Mouse (Mus musculus): ENCODE data around the gene Zmiz1. TPM values are rescaled to one million over a fixed set of nuclear protein-coding genes. Genes with fewer than 3 reads are reported as not detected.

Zmiz1 gene
- polyA plus RNA-seq, 1 experiment = 25.6 TPM

DNA sequence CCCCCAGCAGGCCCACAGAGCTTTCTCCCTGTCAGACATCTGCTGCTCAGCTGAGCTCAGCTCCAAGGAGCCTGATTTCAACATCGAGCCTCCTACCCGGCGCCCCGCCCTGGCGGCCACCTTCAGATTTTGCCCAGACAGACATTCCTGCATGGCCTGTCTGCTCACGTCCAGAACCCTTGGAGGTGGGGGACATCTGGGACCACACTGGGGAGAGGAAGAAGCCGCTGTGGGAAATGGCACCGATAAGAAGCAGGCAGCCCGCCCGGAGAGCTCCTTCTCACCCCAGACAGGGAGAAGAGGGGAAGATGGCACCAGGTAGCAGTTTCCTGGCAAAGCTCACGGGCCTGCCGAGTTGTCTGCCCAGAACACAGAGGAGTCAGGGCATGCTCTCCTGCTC, 140.9 kb downstream of the Zmiz1 start:
- 76% methylated on average over 12 of the region's 12 CpGs for WGBS

DNA sequence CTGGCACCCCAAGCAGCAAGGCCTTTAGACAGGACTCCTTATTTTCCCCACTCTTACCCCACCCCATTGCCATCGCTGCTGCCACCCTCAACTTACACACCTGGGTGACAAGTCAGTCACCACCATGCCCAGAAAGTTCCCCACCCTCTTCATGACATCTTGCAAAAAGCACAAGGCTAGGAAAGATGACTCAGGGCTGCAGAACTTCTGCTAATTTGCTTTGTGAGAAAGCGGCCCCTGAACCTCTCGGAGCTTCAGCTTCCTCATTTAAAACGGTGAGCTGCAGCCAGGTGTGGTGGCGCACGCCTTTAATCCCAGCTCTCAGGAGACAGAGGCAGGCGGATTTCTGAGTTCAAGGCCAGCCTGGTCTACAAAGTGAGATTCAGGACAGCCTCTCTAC, 141.4 kb downstream of the Zmiz1 start:
- no peak for DNase-seq (ENCODE audit: low read depth, low spot score)
- WGBS = 83% methylated on average over 7 of the region's 7 CpGs

More for the DNA sequence above, 140.9 kb downstream of the Zmiz1 start:
- no peak for DNase-seq (ENCODE audit: low read depth, low spot score)

DNA sequence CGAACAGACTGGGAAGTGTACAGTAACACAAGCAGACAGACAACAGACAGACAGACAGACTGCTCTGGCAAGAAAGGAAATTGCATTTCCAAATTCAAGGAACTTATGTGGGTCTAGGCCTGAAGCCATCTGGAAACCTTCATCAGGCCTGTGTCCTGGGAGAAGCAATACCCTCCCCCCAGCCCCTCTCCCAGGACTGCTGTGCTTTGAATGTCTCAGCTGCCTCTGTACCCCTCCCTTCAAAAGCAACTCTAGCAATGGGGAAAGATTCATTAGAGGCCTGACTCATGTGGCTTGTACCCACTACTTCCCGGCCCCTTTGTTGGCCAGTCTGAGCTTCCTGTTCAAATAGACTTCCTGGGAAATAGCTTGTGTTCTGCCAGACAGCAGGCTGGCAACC, 142.0 kb downstream of the Zmiz1 start:
- 60% methylated on average over 2 of the region's 2 CpGs for WGBS
- DNase-seq (ENCODE audit: low read depth, low spot score) = no peak

DNA sequence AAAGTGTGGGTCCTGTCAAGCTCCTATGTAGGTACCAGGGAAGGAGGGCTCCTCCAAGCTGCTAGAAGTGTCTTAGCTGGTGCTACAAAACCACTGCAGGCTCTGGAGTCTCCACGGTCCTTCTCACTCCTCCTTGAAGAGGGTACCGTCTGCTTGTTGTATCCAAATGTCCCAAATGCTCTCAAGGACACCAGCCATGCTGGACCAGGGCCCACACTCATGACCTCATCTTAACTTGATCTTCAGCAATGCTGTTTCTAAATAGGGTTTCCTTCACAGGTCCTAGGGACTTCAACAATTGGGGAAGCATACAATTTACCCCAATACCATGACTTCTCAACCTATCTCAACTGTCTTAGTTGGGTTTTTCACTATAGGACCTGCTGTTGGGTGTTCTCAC, 143.0 kb downstream of the Zmiz1 start:
- 72% methylated on average over 2 of the region's 2 CpGs for WGBS
- no peak for DNase-seq (ENCODE audit: low read depth, low spot score)

DNA sequence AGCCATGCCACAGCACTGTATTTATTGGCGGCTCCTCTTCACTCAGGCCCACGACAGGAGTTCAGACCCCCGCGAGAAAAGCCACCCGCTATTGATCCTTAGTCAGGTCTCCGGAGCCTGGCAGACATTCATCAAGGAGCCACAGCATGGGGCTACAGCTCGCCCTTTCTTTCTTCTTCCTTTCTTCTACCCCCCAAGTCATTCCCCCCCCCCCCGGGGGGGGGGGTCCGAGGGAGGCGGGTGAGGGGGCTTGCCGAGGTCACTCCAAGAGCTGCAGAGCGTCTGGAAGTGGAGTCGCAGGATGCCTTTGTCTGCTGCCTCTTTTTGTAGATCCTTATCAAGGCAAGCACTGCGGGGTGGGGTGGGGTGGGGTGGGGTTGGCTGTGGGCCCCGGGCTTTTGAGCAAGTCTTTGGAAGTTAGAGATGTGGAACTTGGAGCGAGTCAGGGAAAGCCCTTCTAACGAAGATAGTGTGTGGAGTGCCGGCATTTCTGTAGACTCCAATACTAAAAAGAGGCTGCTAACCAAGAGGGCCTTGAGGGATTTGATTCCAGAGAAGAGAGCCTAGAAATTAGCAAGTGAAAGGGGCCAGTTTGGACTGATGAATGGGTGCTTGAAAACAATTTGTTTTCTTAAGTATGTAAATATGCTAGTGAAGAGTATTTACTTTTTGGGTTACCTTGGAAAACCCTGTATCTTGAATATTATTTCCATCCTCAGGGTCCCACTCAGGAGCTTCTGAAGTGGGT, 145.6 kb downstream of the Zmiz1 start:
- no peak for DNase-seq (ENCODE audit: low read depth, low spot score)
- 43% methylated on average over 18 of the region's 18 CpGs for WGBS

DNA sequence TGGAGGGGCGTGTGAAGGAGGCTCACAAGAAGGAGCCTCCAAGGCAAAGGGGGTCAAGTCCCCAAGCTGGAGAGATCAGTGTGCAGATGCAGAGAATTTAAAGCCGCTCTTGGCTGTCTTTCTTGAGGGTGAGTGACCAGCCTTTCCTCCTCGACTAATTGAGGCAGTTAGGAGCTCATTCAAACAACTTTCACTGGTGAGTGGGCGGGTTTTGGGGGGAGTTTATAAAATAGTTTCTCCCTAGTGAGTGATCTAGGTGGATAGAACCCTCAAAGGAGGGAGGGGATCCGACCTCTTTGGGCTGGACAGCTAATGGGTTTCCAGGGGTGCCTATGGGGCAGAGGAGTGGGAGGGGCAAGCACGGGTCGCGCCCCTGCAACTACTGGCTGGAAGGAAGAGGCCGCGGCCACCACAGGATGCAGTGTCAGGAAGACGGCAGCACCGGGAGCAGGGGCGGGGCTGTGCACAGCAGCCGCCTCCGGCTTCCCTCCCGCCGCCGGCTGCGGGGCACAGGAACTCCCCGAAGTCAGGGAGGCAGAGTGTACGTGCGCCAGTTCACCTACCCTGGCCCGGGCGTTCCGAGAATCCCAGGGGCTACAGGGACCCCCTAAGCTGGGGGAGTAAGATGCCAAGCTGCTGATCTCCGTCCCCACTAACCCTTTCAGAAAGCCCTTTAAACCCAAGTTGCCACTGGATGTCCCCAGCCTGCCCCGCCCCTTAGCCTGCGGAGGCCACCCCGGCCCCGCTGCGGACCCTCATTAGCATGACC, 147.6 kb downstream of the Zmiz1 start:
- DNase-seq (ENCODE audit: low read depth, low spot score) = no peak
- 6% methylated on average over 31 of the region's 31 CpGs for WGBS

DNA sequence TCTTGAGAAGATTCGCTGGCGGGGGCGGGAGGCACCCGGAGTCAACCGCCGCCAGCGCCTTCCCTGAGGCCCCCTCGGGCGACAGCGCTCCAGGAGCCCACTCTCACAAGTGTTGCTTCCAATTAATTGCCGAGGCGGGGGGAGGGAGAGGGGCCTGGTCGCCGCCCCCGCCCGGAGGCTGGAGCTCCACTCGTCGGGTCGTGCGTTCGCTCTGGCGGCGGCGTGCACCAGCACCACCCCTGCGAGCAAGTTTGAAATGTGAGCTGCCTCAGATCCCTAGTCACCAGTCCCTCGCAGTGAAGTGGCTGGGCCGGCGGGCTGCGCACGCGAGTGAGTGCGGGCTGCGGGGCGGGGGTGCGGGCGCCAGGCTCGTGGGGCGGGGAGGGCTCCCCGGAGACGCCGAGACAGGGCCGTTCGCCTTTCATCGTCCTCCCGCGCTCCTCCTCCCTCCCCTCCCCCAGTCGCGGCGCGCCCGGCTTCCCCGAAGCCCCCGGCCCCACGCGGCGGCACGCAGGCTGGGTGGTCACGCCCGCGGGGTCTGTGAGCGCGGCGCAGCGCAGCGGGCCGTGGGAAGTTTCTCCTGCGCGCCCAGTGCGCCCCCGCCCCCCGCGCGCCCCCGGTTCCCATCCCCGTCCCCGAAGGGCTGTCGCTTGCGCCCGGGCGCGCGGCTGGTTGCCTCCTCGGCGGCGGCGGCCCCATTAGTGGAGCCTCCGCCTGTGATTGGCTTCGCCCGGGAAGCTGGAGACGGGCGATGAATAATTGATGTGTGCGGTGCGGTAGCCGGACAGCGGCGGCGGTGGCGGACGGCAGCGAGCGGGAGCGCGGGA, 148.4 kb downstream of the Zmiz1 start:
- no peak for DNase-seq (ENCODE audit: low read depth, low spot score)
- WGBS = 1% methylated on average over 102 of the region's 103 CpGs

DNA sequence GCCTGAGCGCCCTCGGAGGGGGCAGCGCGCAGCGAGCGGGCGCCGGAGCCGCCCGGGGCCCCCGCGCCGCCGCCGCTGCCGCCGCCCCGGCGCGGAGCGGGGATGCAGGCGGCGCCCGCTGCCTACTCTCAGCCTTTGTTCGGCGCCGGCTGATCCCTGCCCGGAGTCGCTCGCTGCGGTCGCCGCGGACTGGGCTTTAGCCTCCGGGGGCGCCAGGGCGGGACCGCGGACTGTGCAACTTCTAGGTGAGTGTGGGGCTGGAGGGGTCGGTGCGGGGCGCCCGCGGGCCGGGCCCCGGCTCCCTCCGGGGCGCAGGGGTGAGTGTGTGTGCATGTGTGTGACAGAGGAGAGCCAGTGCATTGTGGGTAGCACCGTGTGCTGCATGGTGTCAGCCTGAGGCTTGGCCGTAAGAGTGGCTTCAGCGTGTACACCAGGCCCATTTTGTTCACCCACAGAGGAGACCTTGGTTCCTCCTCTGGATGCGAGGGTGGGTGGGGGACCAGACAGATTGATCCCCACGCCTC, 149.0 kb downstream of the Zmiz1 start:
- WGBS = 4% methylated on average over 53 of the region's 53 CpGs
- no peak for DNase-seq (ENCODE audit: low read depth, low spot score)

DNA sequence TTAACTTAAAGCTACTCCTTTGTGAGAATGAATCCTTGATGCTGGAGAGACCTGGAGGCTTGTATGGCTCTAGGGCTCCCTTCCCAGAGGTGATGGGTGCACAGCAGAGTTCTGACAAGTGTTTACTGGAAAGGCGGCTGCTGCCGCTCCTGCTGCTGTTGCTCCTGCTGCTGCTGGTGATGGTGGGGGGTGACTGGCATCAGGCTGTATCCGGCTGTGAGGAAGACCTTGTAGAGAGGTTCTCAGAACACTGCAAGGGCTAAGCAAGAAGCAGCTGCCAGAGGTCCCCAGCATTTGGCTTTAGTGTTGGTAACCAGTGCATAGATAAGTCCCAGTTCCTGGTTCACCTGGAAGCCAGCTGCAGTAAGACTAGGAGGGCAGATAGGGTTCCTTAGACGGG, 149.6 kb downstream of the Zmiz1 start:
- WGBS = 68% methylated on average over 4 of the region's 4 CpGs
- no peak for DNase-seq (ENCODE audit: low read depth, low spot score)

DNA sequence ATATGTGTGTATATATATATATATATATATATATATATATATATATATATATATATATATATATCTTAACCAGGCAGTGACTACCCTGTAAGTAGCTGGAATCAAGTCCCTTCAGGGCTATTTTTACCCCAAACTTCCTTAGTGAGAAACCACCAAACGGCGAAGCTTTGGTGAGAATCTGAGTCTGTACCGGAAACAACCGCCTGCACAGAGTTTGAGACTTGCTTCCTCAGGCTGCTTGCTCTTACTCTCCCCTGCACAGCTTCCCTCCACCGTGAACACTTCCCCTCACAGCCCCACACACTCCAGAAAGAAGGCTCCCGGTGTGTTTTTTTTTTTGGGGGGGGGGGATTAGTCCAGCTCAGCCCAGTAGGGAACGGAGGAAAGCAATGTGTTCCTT, 150.4 kb downstream of the Zmiz1 start:
- no peak for DNase-seq (ENCODE audit: low read depth, low spot score)
- WGBS = 79% methylated on average over 7 of the region's 7 CpGs

DNA sequence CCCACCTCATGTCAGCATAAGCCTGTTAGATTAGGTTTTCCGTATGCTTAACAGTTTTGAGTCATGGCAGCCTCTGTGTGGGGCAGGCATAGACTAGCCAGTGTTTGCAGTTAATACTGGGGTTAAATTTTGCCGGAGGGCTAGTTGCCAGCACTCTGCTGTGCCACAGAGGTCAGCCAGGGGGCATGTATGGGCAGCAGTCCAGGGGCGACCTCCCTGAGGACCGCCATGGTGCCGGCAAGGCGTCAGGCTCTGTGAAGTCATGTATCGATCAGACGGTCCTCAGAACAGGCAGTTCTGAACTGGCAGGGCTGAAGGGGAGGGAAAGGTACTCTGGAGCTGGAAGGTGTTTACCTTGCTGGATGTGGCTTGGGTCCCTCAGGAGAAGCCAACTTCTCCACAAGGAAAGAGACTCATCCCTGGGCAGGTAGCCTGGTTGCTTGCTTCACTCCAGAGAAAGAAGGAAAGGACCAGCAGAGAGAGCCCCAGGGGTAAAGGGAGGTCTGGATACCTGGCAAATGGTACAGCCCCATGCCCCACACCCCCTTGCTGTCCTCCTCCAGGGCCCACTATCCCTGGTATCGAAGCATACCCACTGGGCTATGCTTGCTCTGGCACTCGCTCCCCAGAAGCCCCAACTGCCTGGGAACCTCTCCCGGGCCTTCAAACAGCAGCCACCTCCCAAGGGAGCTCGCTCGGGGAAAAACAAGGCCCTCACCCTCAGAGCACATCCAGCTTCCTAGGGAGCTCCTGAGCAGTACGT, 151.6 kb downstream of the Zmiz1 start:
- DNase-seq (ENCODE audit: low read depth, low spot score) = no peak
- WGBS = 78% methylated on average over 14 of the region's 14 CpGs

DNA sequence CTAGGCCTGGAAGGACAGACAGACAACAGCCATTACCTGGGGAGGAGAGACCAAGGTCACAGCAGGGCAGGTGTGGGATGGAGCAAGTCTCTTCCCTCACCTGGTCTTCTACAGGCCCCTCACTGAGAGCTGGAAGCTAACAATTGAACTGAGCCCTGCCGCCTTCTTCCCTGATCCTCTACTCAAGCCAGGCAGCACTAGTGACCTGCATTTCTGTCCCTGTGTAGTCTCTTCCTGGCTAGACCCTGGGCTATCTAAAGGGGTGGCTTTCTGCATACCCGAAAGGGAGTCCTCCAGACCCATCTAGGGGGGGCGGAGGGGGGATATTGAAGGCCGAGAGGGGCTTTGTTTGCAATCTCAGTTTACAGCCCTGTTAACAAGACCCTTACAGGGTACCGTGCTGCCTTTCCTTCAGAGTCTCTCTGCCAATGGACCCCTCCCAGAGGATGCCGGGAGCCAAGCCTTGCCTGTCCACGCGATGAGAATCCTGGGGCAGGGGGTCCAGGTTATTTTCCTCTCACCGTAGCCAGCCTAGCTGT, 152.2 kb downstream of the Zmiz1 start:
- no peak for DNase-seq (ENCODE audit: low read depth, low spot score)
- WGBS = 82% methylated on average over 9 of the region's 9 CpGs

DNA sequence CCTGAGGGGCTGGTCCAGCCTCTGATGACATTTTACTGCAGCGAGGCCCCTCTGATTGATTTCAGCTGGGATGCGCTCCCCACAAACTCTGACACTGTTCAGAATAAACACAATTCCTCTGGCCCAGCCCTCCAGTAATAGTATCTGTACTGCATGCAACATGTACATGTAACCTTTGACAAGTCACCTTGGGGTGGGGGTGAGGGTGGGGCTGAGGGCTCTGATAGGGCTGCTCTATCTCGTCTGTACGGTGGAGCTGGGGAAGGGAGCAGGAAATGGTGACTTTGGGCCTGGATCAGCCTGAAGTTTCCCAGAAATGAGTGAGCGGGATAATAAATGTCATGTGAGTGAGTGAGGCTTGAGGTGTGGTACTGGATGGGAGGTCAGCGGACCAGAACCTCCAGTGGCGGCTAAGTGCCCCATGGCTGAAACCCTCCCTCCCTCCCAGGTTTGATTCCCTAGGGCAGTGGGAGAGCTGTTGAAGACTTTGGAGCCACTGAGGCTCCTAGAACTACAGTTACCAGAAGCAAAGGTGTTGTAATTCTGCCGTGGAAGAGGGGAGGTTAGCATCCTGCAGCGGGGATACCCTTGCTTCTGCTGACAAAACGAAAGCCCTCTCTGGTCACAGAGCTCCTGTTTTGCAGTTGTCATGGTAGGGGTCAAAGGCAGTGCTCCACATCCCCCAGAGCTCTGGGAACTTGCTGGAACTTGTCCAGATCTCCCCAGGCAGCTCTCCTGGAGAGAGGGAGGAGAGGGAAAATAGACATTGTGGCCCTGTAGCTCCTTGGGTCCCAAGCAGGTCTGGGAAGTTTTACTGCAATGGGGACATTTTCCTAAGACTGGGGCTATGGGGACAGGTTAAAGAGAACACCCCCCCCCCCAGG, 153.1 kb downstream of the Zmiz1 start:
- WGBS = 66% methylated on average over 10 of the region's 10 CpGs
- DNase-seq (ENCODE audit: low read depth, low spot score) = no peak

DNA sequence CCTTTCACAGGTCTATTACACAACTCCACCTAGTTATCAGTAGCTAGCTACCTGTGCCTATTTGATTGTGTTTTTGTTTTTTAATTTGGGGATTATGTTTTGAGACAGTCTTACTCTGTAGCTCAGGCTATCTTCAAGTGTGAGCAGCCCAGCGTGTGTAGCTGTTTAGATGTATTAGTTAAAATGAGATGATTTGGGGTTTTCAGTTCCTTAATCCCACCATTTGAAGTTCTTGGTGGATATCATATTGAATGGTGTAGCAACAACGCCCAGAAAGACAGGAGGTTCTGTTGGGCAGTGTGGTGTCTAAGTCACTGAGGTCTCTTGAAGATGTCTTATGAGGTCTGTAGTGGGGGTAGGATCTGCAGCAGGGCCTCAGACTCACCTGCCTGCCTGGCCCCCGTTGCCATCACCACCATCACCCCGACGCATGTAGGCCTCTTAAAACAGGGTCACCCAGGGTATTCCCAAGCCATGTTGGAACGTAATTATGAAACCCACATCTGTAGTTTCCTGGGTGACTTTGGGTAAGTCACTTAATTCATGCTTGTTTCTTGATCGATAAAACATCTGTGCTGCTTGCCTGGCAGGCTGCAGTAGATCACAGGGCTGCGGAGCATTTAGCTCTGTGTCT, 155.1 kb downstream of the Zmiz1 start:
- DNase-seq (ENCODE audit: low read depth, low spot score) = no peak
- 83% methylated on average over 8 of the region's 8 CpGs for WGBS

DNA sequence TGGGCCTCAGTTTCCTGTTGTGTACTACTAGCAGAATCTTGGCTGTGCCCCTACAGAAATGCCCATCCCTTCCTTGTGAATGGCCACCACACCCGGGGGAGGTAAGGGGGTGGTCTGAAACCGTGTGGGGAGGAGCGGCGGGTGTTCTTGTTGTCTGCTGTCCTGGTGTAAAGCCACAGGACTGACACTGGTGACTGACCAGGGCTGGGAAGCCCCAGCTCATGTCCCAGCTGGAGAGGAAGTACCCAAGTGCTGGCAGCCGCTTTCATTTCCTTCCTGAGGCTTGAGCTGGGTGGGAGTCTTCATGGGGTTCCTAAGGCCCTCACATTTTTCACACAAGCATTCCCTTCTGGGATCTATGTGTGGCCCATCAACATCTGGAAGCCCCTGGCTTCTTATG, 155.7 kb downstream of the Zmiz1 start:
- WGBS = 62% methylated on average over 5 of the region's 5 CpGs
- no peak for DNase-seq (ENCODE audit: low read depth, low spot score)

DNA sequence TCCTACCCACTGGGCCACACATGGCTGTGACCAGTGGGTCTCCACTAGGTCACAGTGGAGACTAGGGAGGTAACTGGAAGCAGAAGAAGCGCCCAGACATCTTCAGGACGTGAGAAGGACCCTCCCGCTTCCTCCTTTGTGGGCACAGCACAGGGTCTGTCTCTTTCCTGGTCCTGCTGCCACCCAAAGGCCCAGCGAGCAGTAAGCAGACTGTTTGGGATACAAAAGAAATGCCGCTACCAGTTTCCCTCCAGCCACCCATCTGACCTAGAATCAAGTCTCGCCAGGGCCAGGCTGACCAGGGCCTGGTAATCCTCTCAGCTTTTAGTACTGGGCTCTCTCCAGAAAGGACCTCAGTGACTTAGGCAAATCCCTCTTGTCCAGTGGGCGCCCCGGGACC, 156.6 kb downstream of the Zmiz1 start:
- no peak for DNase-seq (ENCODE audit: low read depth, low spot score)
- 84% methylated on average over 8 of the region's 8 CpGs for WGBS

DNA sequence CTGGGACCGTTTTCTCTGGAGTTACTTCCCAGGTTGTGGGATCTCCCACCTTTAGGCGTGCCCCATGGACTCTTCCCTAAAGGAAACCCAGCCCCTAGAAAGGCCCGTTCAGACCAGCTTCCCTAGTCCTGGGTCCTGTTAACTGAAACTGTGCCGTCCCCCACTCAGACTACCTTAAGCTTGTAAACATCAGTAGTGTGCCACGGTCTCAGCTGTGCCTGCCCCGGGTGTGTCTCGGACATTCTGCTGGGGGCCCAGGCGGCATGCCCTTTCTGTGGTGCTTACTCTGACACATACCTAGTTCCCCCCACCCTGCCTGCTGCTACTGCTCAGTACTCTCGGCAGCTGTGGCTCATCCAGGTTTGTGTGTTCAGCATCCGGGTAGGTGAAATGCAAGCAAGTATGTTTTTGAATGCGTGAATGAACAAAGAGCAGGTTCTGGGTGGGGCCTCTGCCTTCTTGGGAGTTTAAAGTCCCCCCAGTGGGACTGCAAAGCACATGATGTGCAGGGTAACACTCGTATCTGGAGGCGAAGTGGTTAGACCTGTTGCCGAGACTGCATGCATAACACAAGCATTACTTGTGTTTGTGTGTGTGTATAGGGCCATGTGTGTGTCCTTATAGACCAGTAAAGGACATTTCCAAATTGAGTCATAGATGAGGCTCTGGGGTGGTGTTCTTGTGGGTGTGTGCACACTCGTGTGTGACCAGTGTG, 157.2 kb downstream of the Zmiz1 start:
- 58% methylated on average over 15 of the region's 15 CpGs for WGBS
- no peak for DNase-seq (ENCODE audit: low read depth, low spot score)

All from large intestine, adult 2 months (tissue).